Mouse (Mus musculus) T-helper 17 cell (primary cell): ENCODE data around the gene Efcc1.

Source experiments
- in situ Hi-C, 2 experiments: fragments of 300-600 bp; cut with MboI, MseI; formaldehyde crosslinking; loops; 1 replicate in 1 of 2; 2 replicates in 1 of 2; pipeline ENCODE4 v1.15.1; 2025; ENCODE audit warnings: high pct_unique_total_duplicates in 2 of 2

Gene Efcc1

DNA sequence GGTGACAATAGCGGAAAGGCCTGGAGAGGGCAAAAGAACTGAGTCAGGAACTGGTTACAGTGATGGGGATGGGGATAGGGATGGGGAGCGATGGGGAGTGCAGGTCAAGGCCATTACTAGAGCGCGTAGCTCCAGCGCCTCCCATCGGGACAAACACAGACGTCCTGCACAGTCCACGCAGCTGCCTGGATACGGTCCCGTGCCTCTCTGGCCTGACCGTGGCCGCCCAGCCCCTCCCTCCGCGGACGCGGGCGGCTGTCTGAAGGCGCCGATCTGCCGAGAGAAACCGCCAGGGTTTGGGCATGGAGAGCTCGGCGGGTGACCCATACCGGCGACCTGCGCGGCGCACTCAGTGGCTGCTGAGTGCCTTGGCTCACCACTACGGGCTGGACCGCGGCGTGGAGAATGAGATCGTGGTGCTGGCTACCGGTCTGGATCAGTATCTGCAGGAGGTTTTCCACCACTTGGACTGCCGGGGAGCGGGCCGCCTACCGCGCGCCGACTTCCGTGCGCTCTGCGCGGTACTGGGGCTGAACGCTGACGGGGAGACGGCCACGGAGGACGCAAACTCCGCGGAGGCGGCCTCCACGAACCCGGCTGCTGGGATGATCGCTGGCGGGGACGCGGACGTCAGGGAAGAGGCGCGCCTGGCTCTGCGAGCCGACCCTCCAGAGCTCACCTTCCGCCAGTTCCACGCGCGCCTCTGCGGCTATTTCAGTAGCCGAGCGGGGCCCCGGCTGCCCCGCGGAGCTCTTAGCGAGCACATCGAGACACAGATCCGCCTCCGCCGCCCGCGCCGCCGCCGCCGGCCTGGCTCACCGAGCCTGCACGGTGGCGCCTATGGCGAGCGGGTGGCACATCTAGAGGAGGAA, at the start of gene Efcc1:
Gene Efcc1 (plus strand): TSS at position 279 of the 872 bp plus-strand sequence.
- in situ Hi-C loops: no loop called here

GRCm38 (mm10) chr6:87695947-87696346, 34.7 kb upstream of the Efcc1 start:
- in situ Hi-C loops: no loop called here

- in situ Hi-C loops: no loop called here
These were observed 34.1 kb upstream of the Efcc1 start for GRCm38 (mm10) chr6:87696544-87696943.

- in situ Hi-C loops: no loop called here
These were observed 24.4 kb upstream of the Efcc1 start for GRCm38 (mm10) chr6:87706246-87706645.

DNA sequence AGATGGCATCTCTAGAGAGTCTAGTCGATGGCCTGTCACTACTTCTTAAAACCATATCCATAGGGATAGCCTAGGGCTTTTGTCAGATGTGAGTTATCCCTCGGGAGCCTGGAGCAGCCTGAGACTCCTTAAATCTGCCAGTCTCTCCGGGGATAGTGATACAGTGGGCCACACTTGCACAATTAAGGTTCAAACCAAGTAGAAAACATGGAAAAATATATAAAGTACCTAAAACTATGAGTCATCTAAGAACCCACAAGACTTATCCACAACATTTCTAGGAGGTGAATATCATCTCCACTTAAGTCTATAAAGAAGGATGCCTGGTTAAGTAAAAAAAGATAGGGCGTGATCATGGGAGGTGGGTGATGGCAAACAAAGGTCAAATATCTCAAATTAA, 18.4 kb upstream of the Efcc1 start:
- in situ Hi-C loops: no loop called here

DNA sequence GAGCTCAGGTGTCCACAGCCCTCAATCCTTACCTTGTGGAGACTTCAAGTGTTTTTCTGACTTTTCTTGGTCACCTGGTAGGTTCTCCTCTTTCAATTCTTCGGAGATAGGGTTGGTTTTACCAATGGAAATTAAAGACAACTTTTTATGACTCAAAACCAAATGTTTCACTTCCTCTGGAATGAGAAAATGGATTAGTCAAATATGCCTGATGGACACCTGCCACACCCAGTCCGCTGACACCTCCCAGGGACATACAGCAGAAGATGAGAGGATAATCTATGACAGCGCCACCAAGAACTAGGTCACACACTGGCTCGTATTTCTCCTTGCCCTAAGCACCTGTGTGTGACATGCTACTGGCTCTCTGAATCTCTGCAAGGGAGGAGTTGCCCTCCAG, 16.6 kb upstream of the Efcc1 start:
- in situ Hi-C loops: no loop called here

DNA sequence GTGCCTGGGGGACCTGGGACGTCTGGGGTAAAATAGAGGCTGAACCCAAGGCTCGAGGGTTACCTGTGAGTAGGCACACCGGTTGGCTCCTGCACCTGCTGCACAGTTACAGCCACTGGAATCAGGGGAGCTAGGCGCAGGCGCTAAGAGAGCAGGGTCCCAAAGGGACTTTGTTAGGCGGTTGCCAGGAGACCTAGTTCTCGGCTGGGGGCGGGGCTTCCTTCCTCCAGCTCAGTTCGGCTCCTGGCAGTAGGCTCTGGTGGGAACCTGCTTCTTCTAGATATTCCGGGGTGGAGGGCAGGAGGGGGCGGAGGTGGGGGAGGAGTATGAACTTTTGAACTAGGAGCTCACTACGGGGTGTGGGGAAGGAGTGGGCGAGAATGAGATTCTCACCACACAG, 8.0 kb upstream of the Efcc1 start:
- in situ Hi-C loops: no loop called here

DNA sequence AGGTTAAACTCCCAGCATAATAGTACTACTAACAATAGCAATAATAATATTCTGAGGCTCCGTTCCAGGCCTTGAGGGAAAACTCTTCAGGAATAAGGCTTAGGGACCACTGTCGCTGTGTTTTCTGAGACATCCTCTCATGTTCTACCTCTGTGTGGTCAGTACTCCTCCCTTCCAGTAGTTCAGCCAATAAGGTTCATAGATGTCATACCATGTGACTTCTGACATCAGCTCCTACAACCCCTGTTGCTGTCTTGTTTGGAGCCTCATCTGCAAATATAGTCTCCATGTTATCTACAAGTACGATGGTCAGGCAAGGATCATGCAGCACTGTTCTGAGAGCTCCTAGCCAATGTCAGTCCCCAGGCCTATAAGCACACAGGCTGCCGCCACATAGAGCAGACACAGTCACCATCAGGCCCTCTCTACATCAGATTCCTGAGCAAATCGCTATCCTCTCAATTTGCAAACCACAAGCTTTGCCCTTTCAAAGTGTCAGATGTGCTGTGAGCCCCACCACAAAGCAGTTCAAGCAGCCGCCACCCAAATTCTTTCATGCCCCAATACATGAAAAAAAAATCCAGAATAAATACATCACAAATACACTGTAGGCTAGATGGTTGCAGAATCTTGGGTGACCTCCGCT, 5.3 kb upstream of the Efcc1 start:
- in situ Hi-C loops: no loop called here

DNA sequence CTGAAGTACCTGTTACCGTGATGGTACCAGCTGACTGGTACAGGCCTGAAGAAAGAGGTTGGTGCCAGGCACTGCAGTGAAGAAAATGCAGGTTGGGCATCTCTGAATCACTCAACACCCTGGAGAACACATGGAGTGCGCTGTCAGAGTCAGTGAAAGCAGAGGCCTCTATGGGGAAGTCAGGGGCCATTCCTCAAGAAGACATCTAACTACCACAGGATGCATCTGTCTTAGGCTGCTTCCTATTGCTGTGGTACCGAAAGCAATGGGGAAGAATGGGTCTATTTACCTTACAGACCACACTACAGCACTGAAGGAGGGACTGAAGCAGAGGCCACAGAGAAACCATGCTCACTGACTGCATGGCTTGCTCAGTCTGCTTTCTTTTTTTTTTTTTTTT, 2.6 kb upstream of the Efcc1 start:
- in situ Hi-C loops: no loop called here

GRCm38 (mm10) chr6:87730141-87730540, 528 bp upstream of the Efcc1 start:
- in situ Hi-C loops: no loop called here

DNA sequence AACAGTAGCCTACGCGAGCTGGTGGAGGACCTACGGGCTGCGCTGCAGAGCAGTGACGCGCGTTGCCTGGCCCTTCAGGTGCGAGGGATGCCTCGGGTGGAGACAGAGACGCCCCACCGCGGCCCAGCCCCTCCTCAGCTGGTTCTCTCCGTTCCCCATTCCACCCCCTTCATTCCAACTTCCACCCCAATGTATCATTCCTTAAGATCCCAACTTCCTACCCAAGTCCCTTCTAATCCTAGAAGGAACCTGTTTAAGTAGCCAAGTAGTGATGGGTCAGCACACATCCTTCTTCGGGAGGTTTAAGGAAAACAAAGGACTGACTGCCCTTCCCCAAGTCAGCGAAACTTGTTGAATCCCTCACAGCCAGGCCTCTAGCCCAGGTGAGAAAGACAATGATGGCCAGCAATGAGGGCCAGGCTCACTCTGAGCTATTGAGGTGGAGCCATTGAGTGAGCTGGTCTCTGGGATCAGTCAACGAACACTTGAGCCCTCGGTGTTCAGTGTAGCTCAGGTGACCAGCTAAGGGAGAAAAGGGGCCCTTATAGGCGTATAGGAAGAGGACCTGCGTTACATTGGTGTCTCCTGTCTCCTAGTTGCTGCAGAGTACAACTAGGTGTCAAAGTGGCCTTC, 910 bp downstream of the Efcc1 start:
- in situ Hi-C loops: no loop called here

GRCm38 (mm10) chr6:87732151-87733011, 1.7 kb downstream of the Efcc1 start:
- in situ Hi-C loops: no loop called here

DNA sequence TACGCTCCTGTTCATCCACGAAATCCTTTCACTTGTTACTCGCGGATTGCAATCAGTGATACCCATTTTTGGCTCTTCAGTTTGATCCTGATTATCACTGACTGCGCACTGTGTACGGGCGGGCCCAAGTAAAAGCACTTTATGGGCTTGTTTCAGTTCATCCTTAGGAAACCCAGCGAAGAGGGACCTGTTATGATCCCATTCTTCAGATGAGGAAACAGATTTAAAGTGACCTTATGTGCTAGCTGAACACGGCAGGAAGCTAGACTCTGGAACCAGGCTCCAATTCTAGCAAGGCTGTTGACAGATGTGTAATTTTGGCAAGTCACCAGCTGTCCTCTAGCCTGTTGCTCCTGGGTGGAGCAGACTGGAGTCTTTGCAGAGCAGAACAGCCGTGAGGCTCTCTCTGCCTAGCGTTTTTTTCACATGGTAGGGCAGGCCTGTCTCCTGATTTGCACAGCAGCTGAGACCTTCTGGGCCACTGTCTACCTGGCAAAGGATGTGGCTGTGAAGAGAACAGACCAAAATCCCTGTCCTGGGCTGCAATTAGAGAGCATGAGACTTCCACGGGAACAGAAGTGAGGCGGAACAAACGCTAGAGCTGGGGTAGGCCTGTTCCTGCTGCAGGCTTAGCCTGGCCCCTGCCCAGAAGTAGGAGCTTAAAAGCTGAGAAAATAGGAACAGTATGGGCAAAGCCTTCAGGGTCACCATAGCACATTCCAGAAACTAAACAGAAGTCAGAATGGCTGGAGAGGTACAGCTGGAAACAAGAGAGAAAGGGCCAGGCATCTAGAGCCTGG, 2.7 kb downstream of the Efcc1 start:
- in situ Hi-C loops: no loop called here

- in situ Hi-C loops: no loop called here
These were observed 3.5 kb downstream of the Efcc1 start for GRCm38 (mm10) chr6:87734136-87734535.

DNA sequence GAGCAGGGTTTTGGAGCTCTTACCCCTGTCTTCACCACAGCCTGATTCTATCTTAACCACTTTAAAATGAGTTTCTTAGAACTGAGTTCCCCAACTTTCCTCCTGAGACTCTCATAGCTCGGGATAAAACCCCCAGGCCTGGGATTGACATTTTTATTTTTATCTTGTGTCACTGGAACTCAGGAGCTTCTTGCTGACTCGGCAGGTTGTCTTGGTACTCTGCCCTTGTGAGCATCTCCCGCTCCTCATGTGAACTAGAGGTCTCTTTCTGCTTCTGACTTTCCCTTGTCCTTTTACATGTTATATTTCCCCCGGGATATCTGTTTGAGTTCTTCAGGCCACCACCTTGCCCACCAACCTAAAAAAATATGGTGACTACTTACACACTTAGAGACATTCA, 6.3 kb downstream of the Efcc1 start:
- in situ Hi-C loops: no loop called here

DNA sequence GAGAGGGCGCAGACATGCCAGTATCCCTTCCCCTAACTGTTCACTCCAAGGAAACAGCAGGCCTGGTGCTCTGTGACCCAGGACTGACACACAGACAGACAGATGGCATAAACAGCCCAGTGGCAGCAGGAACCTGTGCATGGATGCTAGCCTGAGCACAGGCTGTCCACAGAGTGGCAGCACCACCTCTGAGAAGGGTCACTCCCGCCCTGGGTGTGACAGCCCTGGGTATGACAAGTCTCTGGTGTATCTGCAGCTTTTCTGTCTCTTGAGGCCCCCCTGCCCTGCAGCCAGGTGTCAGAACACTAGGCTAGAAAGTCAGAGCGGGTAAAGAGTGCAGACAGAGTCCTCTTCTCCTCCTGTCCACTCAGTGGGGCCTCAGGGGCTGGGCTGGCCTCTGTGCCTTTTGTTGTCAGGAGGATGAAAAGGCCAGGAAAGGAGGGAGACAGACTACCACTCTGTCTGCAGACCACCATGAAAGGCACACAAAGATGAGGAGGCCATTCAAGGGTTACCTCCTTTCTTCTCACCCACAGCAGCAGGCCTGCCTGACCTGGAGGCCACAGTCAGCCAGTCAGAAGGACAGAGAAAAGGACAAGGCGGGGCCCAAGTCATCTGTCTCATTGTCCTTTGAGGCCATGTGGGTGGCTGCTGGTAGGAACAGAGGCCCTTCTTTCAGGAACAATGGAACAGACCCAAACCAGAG, 7.4 kb downstream of the Efcc1 start:
- in situ Hi-C loops: no loop called here

GRCm38 (mm10) chr6:87739898-87740297, 9.2 kb downstream of the Efcc1 start:
- in situ Hi-C loops: no loop called here

- in situ Hi-C loops: no loop called here
These were observed 9.8 kb downstream of the Efcc1 start for GRCm38 (mm10) chr6:87740496-87740895.

DNA sequence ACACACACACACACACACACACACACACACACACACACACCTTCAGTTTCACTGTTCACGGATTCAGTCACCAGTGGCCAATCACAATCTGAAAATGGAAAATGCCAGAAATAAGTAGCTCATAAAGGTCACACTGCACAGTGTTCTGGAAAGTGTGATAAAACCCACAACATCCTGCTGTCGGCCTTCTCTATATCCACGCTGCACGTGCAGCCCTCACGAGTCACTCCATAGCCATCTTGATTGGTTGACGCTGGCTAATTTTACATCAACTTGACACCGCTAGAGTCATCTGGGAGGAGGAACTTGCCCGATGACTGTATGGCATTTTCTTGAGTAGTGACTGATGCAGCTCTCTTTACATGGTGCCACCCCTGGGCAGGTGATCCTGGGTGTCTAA, 11.3 kb downstream of the Efcc1 start:
- in situ Hi-C loops: no loop called here

- in situ Hi-C loops: no loop called here
These were observed 12.1 kb downstream of the Efcc1 start for GRCm38 (mm10) chr6:87742804-87743203.
